Mouse (Mus musculus): ENCODE data around the gene Rcan2. TPM values are rescaled to one million over a fixed set of nuclear protein-coding genes. Genes with fewer than 3 reads are reported as not detected.

Rcan2 gene
- total and polyA plus RNA-seq, 2 experiments from 2014 or later = 94.3 to 167 TPM

GRCm38 (mm10) chr17:43997514-43997913, 196.4 kb downstream of the Rcan2 start:
- TF ChIP-seq EP300 (IDR thresholded peaks at IDR 0.05; ENCODE audit: low read depth) (no peak), CTCF (IDR thresholded peaks at IDR 0.05; ENCODE audit: low read depth) (no peak)
- no peak overlapping the region for H3K4me2 ChIP-seq (ENCODE audit: low read depth, low read length)
- no peak overlapping the region for H3K9ac ChIP-seq (replicated peaks; ENCODE audit: low read depth, low read length)
- no peak overlapping the region for H3K27ac ChIP-seq (ENCODE audit: low read depth)
- no peak overlapping the region for H3K4me3 ChIP-seq (ENCODE audit: low read depth, low read length)
- H3K9me3 ChIP-seq (replicated peaks; ENCODE audit: control insufficient read depth, low read length) = no peaks in the 10 kb centered on the region
- H3K36me3 ChIP-seq (replicated peaks; ENCODE audit: control insufficient read depth, insufficient read depth, low read length) = no peaks in the 10 kb centered on the region
- DNase-seq (ENCODE audit: low spot score) = no peak
- H3K4me1 ChIP-seq (ENCODE audit: control insufficient read depth, insufficient read depth) = peaks cover 19% of the 10 kb centered on the region
- ATAC-seq (ENCODE audit: insufficient read depth, low read depth) = no peak
- H3K27me3 ChIP-seq (ENCODE audit: control insufficient read depth, insufficient read depth, low read length) = no peaks in the 10 kb centered on the region
- 30% methylated on average over 7 of the region's 7 CpGs for WGBS

GRCm38 (mm10) chr17:43998095-43998494, 196.9 kb downstream of the Rcan2 start:
- 77% methylated on average over 6 of the region's 6 CpGs for WGBS
- no peaks in the 10 kb centered on the region for H3K27me3 ChIP-seq (ENCODE audit: control insufficient read depth, insufficient read depth, low read length)
- no peak for DNase-seq (ENCODE audit: low spot score)
- H3K27ac ChIP-seq (ENCODE audit: low read depth) = no peak overlapping the region
- ATAC-seq (ENCODE audit: insufficient read depth, low read depth) = no peak
- H3K9me3 ChIP-seq (replicated peaks; ENCODE audit: control insufficient read depth, low read length) = no peaks in the 10 kb centered on the region
- peaks cover 13% of the 10 kb centered on the region for H3K4me1 ChIP-seq (ENCODE audit: control insufficient read depth, insufficient read depth)
- no peak overlapping the region for H3K4me2 ChIP-seq (ENCODE audit: low read depth, low read length)
- H3K4me3 ChIP-seq (ENCODE audit: low read depth, low read length) = no peak overlapping the region
- TF ChIP-seq CTCF (IDR thresholded peaks at IDR 0.05; ENCODE audit: low read depth) (no peak), EP300 (IDR thresholded peaks at IDR 0.05; ENCODE audit: low read depth) (no peak)
- no peaks in the 10 kb centered on the region for H3K36me3 ChIP-seq (replicated peaks; ENCODE audit: control insufficient read depth, insufficient read depth, low read length)
- H3K9ac ChIP-seq (replicated peaks; ENCODE audit: low read depth, low read length) = no peak overlapping the region

- TF ChIP-seq EP300 (IDR thresholded peaks at IDR 0.05; ENCODE audit: low read depth) (no peak), CTCF (IDR thresholded peaks at IDR 0.05; ENCODE audit: low read depth) (no peak)
- Histone ChIP-seq H3K9ac (replicated peaks; ENCODE audit: low read depth, low read length) (no peak overlapping the region), H3K4me2 (ENCODE audit: low read depth, low read length) (no peak overlapping the region), H3K27ac (ENCODE audit: low read depth) (no peak overlapping the region), H3K4me3 (ENCODE audit: low read depth, low read length) (no peak overlapping the region), H3K9me3 (replicated peaks; ENCODE audit: control insufficient read depth, low read length) (no peaks in the 10 kb centered on the region), H3K36me3 (replicated peaks; ENCODE audit: control insufficient read depth, insufficient read depth, low read length) (no peaks in the 10 kb centered on the region), H3K4me1 (ENCODE audit: control insufficient read depth, insufficient read depth) (peaks cover 2% of the 10 kb centered on the region; the same call in 1 of the 2 replicates), H3K27me3 (ENCODE audit: control insufficient read depth, insufficient read depth, low read length) (no peaks in the 10 kb centered on the region)
- ATAC-seq (ENCODE audit: insufficient read depth, low read depth) (no peak), DNase-seq (ENCODE audit: low spot score) (no peak)
- WGBS = 90% methylated on average over 2 of the region's 2 CpGs
Measured at GRCm38 (mm10) chr17:44004401-44004800, 203.2 kb downstream of the Rcan2 start.

GRCm38 (mm10) chr17:44007411-44007810, 206.3 kb downstream of the Rcan2 start:
- ATAC-seq (ENCODE audit: insufficient read depth, low read depth) = no peak
- Histone ChIP-seq H3K27ac (ENCODE audit: low read depth) (no peak overlapping the region), H3K9me3 (replicated peaks; ENCODE audit: control insufficient read depth, low read length) (no peaks in the 10 kb centered on the region), H3K27me3 (ENCODE audit: control insufficient read depth, insufficient read depth, low read length) (no peaks in the 10 kb centered on the region), H3K4me3 (ENCODE audit: low read depth, low read length) (no peak overlapping the region), H3K4me2 (ENCODE audit: low read depth, low read length) (no peak overlapping the region), H3K36me3 (replicated peaks; ENCODE audit: control insufficient read depth, insufficient read depth, low read length) (no peaks in the 10 kb centered on the region), H3K9ac (replicated peaks; ENCODE audit: low read depth, low read length) (no peak overlapping the region), H3K4me1 (ENCODE audit: control insufficient read depth, insufficient read depth) (peaks cover 2% of the 10 kb centered on the region; the same call in 1 of the 2 replicates)
- WGBS = 70% methylated on average over 2 of the region's 2 CpGs
- TF ChIP-seq CTCF (IDR thresholded peaks at IDR 0.05; ENCODE audit: low read depth) (no peak), EP300 (IDR thresholded peaks at IDR 0.05; ENCODE audit: low read depth) (no peak)
- no peak for DNase-seq (ENCODE audit: low spot score)

- no peak for ATAC-seq (ENCODE audit: insufficient read depth, low read depth)
Measured at GRCm38 (mm10) chr17:44011917-44012316, 210.8 kb downstream of the Rcan2 start.

More at GRCm38 (mm10) chr17:44011917-44012316, 210.8 kb downstream of the Rcan2 start:
- WGBS = 61% methylated on average over 4 of the region's 4 CpGs
- DNase-seq (ENCODE audit: low spot score) = no peak
- H3K9me3 ChIP-seq (replicated peaks; ENCODE audit: control insufficient read depth, low read length) = no peaks in the 10 kb centered on the region
- TF ChIP-seq EP300 (IDR thresholded peaks at IDR 0.05; ENCODE audit: low read depth) = no peak
- no peak for TF ChIP-seq CTCF (IDR thresholded peaks at IDR 0.05; ENCODE audit: low read depth)
- no peaks in the 10 kb centered on the region for H3K36me3 ChIP-seq (replicated peaks; ENCODE audit: control insufficient read depth, insufficient read depth, low read length)
- no peak overlapping the region for H3K4me2 ChIP-seq (ENCODE audit: low read depth, low read length)
- H3K4me1 ChIP-seq (ENCODE audit: control insufficient read depth, insufficient read depth) = no peaks in the 10 kb centered on the region
- no peak overlapping the region for H3K9ac ChIP-seq (replicated peaks; ENCODE audit: low read depth, low read length)
- no peak overlapping the region for H3K4me3 ChIP-seq (ENCODE audit: low read depth, low read length)
- no peaks in the 10 kb centered on the region for H3K27me3 ChIP-seq (ENCODE audit: control insufficient read depth, insufficient read depth, low read length)
- H3K27ac ChIP-seq (ENCODE audit: low read depth) = no peak overlapping the region
